Mouse (Mus musculus) brain, embryonic 18.5 days (tissue): ENCODE measurements around the gene Agtpbp1.
"Not testable (repeated sequence)": the region's sequence is repeated elsewhere in the genome, so short reads cannot be mapped to it uniquely, and the experiment has no call there.

ENCODE experiments used
- DNase-seq: peaks from one replicate; pipeline ENCODE4 v3.0.0-alpha.2; 2012; ENCODE audit warnings: low read depth, low spot score

Agtpbp1 gene

DNA sequence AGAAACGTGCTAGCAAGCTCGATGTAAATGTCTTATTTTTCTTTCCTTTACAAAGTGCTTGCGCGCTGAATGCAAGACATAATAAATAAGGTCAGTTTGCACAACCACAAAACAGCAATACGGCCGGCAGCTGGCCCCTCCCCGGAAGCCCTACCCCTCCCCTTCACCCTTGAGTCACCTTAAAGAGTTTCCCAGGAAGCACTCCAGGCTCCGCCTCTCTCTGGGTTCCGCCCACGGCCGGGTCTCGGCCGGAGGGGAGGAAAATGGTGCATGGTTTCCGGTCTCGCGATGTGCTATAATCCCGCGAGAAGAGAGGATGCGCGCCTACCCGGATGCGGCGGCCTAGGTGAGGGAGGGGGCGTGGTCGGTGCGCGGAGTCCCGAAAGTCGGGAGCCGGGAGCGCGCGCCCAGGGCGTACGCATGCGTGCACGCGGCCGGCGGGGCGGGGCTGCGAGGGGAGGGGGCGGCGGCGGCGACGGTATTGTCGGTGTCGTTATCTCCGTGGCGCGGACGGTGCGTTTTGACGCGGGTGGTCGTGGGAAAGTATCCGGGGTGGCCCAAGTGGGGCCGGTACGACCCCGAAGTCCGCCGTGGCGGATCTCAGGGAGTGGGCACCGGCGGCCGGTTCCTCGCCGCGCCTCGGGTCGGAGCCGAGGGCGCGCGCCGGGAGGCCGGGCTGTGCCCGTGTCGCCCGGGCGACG is at the start of gene Agtpbp1, which contains the start of gene Naa35:
TSS of gene Agtpbp1 (minus strand) at position 281 of the 701 bp plus-strand sequence.
TSS of gene Naa35 (plus strand) at position 313 of the 701 bp plus-strand sequence.
- DNase-seq, result peak; percentile 98

DNA sequence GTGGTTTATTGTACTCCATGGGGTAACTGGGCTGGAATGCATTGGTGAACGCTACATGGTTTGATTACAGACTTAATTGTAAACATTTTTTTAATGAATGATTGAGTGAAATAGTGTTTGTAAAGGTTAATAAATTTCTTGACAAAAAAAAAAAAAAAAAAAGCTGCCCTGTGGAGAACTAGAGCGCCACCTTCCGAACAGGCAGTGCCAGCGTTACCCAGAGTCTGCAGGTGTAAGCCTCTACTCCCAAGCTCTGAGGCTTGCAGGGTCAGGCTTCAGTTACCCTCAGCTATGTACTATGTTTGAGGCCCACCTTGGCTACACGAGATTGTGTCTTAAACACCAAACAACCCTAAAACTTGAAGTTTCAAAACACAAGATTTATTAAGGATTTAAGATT is 49.6 kb upstream of the Agtpbp1 start:
- no peak for DNase-seq

DNA sequence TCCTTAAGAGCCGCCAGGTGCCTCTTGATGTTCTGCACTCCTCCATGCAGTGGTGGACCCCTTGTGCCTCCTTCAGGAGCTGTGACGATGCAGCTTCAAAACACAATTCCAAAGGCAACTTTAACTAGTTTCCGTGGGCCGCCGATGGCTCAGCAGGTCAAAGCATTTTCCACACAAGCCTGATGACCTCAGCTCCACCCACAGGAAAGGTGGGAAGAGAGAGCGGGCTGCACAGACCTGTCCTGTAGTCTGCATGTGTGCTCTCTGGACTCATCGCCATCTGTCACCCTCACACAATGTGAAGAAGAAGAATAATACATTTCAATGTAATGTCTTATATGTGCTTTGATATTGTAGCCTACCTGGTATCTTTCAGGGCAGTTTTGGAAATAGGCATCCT is 41.7 kb upstream of the Agtpbp1 start:
- DNase-seq, result no peak

DNA sequence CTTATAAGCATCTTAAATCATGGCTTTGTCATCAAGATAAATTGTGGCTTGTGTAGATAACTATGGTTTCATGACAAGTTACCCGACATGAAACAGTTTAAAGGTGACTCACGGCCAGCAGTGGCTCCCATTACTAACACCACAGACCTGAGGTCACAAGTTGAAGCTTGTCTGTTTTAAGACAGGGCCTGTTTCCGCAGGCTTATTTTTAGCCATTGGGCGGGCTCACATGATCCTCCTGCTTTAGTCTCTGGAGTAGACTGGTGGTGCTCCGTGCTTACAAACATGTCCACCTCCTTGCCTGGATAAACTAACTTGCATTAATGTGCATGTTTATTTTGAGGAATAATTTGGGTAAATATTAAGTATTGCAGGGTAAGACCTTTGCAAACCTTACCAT is 39.9 kb upstream of the Agtpbp1 start:
- DNase-seq, result no peak

DNA sequence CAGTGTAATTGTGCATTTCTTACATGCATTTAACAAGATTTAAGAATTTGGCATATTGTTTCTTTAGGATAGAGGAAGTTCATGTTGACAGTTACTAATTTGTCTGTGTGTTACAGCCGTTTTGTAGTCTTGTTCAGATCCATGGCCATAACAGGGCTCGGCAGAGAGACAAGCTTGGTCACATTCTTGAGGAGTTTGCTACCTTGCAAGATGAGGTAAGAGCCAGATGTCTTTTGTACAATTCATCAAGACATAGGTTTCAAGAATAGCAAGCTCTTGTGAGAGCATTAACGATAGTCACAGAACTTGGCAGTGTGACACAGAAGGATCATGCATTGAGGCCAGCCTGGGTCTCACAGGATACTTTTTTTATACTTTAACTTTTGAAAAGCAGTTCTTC is 39.4 kb upstream of the Agtpbp1 start:
- DNase-seq, result no peak

DNA sequence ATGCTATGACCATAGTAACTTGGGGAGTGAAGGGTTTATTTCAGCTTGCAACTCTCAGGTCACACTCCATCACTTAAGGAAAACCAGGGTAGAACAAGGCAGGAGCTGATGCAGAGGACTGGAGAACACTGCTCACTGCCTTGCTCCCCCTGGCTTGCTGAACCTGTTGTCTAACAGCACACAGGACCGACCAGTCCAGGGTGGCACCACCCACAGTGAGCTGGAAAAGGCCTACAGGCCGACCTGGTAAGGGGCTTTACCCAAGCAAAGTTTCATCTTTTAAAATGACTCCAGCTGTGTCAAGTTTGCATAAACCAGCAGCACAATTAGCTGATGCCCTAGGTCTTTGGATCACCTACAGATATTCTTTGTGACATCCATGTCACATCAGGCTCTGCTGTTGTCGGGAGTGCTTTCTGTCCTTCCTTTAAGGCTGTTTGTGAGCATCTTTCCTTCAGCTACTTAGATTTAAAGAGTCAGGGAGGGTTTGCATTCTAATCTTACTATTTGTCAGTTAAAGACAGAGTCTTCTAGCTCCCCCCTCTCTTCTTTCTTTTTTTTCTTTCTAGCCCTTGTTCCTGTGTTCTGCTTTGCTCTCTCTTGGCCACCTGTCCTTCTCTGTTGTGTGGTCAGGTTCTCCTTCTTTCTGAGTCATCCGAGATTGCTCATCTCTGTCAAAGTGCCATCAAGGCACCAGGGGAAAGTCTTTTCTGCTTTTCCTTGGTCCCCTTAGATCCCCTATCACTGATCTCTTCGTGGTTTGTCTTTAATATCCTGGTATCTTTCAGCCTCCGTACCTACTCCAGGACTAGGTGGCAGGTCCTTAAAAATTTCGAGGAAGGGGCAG is 36.8 kb upstream of the Agtpbp1 start:
- no peak for DNase-seq

DNA sequence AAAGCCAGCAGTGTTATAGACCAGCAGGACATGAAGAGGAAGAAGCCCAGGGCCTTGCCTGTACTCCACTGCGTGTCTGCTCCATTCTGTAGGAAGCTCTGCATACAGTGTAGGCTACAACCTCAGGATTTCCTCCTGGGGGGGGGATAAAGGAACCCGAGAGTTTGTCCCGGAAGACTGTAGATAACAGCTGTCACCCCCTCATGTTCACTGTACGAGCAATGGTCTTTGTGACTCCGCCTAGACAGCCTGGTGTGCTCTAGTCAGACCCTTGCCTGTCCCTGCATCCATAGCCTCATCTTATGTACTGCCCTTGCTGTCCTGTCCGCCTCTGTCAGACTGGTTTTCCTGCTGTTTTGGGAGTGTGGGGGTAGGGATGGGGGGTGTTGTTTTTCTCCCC is 33.4 kb upstream of the Agtpbp1 start:
- DNase-seq, result no peak

DNA sequence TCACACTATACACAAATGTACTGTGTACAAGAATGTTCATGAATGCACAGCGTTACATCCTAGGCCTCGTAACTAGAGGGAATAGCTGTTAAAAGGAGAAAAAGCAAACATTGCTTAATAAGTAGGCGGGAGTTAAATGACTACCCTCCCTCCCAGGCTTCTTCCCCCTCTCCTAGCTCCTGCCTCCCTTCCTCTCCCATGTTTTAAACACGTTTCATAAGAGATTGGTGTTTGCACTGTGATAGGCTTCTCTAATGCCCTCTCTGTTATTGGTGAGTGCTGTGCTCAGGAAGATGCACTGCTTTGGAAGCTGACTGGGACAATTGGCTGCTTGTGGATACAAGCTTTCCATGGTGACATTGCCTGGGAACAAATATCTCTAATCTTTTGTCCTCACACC is 30.5 kb upstream of the Agtpbp1 start:
- no peak for DNase-seq

DNA sequence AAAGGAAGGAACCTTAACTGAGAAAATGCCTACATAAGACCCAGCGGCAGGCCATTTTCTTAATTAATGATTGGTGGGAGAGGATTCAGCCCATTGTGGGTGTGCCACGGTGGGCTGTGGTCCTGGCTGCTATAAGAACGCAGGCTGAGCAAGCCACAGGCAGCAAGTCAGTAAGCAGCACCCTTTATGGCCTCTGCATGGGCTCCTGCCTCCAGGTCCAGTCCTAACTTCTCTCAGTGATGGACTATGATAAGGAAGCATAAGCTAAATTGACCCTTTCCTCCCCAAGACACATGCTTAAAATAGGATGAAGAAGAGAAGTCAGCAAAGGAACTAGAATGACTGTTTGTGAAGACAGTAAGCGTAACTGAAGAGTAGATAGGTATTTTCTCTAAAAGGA is 30.1 kb upstream of the Agtpbp1 start:
- DNase-seq, result no peak

DNA sequence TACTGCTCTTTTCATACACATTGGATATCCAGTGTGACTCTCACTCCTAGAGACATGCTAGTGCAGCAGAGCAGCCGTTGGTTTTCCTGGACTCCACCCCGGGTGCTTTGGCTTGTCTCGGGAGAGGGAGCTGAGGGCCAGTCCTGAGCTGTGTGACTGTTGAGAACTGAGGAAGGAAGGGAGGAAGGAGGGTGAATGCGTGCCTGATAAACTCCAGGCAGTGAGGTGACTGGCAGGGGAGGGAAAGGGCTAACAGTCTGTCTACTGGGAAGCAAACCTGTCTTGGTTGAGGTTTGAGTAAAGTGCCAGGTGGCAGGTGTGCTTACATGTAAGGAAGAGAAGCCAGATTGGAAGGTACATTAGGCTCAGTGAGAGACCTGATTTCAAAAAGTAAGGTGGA is 28.8 kb upstream of the Agtpbp1 start:
- DNase-seq, result no peak

DNA sequence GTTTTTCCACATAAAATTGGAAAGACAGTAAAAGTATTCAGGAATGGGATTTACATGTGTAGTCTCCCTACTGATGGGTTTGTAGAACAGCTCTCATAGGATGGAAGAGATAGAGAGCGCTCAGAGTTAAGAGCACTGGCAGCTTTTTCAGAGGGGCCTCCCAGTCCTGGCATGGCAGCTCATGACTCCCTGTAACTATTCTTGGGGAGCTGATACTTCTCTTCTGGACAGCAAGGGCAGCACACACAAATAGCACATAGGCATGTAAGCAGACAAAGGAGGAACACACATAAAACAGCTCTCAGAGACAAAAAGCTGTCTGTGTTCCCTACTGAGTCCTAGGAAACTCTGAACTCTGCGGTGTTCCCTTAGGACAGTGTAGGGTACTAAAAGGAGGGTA is 25.4 kb upstream of the Agtpbp1 start:
- DNase-seq, result no peak

DNA sequence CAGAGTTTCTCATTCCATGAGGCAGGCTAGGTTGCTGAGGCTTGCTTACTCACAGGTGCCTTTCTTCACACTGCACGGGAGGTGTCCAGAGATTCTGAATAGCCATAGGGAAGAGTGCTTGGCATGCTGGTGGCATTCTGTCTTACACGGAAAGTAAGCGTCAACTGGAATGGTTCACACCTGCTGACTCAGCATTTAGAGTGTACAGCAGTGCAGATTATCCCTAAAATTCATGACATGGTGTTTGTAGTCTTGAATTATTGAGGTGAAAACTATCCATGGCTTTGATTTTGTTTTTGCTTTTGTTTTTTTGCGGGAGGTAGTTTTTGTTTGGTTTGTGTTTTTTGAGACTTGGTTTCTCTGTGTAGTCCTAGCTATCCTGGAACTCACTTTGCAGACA is 24.9 kb upstream of the Agtpbp1 start:
- no peak for DNase-seq

DNA sequence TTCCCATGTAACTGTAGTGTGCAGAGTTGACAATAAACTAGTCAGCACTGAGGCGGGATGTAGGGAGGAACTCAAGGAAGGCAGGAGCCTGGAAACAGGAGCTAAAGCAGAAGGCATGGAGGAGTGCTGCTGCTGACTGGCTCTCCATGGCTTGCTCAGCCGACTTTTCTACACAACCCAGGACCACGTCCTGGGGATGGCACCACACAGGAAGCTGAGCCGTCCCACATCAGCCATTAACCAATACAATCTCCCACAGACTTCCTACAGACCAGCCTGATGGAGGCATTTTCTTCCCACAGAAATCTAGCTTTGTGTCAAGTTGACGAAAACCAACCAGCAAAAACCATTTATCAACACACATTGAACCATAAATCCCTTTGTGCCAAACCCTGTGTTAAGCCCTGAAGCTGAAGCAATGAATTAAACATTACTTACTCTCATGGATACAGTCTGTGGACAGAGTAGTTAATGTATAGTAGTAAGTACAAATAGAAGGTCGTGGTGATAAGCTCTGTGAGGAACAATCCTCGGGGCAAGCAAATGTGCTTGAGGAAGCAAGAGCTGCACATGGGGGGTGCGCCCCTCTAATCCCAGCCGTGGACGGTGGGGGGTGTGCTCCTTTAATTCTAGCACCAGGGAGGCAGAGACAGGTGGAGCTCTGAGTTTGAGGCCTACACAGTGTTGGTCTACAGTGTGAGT is 20.3 kb upstream of the Agtpbp1 start:
- no peak for DNase-seq

DNA sequence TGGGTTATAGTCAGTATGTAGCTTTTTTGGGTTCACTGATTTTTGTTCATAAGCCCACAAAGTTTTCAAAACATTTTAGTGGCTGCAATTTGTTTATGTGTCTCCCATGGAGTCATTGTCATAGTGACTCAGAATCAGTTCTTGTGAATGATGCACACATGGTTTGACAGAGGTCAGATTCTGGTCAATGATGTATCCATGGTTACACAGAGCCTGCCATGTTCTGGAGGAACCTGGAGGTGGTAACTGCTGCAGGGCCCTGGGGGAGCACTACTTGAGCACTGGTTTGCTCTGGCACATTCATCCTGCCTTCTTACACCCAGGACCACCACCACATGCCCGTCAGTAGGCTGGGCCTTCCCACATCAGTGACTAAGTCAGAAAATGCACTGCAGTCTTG is 19.5 kb upstream of the Agtpbp1 start:
- no peak for DNase-seq

DNA sequence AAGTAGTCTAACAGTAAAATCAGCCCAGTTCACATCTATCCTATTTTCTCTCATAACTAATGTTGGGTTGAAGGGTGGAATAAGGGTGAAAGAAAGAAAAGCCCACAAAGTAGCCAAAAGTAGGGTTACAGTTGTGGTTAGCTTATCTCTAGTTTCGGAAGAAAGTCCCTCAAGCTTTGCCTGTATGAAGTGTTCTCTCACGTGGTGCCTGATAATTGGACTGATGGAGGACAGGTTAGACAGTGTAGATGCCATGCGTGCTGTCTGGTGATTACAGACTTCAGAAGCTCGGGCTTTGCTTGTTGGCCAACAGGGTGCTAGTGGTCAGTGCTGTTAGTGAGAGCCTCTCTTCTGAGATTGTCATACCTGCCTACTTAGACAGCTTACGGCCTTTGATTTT is 18.1 kb upstream of the Agtpbp1 start:
- no peak for DNase-seq

DNA sequence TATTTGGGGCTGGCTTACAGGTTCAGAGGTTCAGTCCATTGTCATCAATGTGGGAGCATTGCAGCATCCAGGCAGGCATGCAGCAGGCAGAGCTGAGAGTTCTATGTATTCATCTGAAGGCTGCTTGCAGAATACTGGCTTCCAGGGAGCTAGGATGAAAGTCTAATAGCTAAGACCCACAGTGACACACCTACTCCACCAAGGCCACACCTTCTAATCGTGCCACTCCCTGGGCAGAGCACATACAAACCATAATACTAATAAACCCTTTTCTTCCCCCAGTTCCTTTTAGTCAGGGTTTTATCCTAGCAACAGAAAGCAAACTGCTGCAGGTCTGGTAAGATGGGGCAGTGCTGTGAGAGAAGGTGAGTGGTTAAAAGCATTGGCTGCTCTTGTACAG is 7.6 kb upstream of the Agtpbp1 start:
- no peak for DNase-seq

DNA sequence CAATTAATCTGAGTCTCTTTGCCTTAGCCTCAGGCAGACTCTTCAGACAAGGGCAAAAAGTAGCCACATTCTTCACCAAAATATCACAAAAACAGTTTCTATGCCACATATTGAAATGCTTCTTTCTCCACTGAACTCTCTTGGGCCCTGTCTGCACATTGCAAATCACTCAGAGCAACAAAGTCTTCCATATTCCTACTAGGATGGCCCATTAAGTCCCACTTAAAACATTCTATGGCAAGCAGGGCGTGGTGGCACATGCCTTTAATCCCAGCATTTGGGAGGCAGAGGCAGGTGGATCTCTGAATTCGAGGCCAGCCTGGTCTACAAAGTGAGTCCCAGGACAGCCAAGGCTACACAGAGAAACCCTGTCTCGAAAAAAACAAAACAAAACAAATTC is 7.0 kb upstream of the Agtpbp1 start:
- not testable (repeated sequence) for DNase-seq

DNA sequence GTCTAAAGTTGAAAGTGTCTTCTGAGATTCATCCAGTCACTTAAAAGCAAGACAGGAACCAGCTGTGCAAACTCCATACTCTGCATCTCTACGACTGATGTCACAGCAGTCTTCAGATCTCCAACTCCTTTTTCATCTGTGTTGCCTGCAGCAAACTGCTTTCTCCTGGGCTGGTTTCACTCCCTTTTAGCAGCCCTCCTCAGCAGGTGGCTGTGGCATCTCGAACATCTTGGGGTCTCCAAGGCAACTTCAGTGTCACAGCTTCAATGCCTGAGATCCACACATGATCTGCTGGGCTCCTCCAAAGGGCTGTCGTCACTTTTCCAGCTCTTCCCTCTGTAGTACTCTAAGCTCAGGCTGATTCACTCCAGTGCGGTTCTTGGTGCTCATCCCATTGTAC is 5.7 kb upstream of the Agtpbp1 start:
- no peak for DNase-seq

DNA sequence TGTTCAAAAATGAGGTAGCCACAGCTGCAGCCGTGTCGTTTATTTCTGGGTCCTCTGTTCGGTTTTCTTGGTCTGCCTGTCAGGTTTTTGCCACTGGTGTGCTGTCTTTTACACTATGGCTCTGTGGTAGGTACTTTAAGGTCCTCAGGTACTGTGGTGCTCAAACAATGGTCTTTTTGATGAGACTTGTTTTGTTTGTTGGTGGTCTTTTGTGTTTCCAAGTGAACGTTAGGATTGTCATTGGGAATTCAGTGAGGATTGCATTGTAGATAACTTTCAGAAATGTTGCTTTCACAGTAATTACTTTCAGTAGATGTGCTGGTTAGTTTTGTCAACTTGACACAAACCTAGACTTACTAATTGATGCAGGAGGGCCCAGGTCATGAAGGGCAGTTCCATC is 4.6 kb upstream of the Agtpbp1 start:
- no peak for DNase-seq

DNA sequence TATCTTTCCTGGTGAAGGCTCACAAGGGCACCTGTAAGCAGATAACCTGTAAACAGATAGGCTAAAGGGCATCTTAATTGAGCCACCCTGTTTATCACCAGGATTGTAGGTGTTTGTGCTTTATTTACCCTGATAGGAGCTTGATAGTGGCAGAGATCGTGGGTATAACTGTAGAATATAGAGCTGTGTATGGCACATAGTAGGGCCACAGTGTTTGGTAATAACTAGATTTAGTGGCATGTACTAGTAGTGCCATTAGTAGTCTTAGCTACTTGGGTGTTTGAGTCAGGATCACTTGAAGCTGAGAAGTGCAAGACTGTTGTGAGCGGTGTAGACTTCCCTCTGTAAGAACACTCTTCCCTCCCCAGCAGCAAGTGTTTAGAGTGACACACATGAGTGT is 2.2 kb upstream of the Agtpbp1 start:
- no peak for DNase-seq

DNA sequence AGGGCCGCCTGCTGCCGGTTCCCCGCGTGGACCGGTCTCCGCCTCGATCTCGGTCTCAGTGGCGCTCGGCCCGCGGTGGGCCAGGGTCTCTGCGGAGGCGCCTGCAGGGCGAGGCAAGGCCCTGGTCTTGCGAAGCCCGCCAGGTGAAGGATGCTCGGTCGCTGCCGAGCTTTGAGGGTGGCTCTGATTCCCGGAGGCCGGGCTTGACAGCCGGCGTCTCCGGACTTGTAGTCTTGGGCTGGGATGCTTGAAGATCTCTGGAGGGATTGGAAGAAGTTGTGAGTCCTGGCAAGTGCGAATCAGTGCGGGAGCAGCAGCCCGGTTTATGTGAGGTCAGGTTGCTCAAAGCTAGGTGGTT is 600 bp upstream of the Agtpbp1 start:
- no peak for DNase-seq

DNA sequence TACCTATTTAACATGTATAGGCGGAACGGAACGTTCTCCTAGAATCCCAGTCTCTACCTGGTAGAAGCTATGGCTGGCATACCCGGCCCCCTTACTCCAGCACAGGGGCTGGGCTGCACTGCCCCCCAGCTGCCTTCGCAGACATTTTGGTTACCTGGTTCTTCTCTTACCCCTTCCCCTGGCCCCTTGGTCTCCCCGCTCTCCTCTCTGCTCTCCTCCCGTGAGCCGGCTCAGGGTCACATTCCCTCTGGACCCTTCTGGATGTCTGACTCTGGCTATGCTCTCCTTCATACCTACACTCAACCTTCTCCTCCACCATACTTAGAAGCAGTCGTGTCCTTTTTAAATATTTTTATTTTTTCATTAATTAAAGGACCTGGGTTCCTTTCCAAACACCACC is 546 bp downstream of the Agtpbp1 start:
- DNase-seq, result no peak

DNA sequence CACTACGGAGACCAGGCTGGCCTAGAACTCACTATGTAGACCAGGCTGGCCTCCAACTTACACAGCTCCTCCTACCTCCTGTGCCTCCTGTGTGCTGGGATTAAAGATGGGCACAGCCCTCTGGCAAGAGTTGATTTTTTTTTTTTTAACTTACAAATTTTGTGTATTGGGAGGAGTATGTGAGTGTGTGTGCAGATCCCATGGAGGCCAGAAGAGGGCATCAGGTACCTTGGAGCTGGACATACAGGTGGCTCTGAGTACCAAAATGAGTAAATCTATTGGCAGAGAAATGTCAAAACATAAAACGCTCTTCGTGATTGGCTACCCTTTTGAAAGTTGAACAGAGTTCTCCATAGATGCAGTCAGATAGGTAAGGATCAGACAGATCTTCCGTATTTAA is 4.1 kb downstream of the Agtpbp1 start:
- no peak for DNase-seq
